Mouse (Mus musculus): Measurements from ENCODE around the gene Tectb.
A peak's percentile ranks its signal among the peaks of the same experiment; 100 is the strongest.

The Tectb gene

GRCm38 (mm10) chr19:55180433-55180832 is at the start of gene Tectb:
Gene Tectb (plus strand): TSS chr19:55180733.
- no peak for TF ChIP-seq GATA4 (IDR thresholded peaks at IDR 0.05; ENCODE audit: insufficient replicate concordance, low read length)

- TF ChIP-seq GATA4 (IDR thresholded peaks at IDR 0.05; ENCODE audit: insufficient replicate concordance, low read length), result peak; percentile 83
Observed at GRCm38 (mm10) chr19:55131747-55132146, 48.8 kb upstream of the Tectb start.

GRCm38 (mm10) chr19:55132476-55132875 is 48.1 kb upstream of the Tectb start:
- TF ChIP-seq GATA4 (IDR thresholded peaks at IDR 0.05; ENCODE audit: insufficient replicate concordance, low read length), result no peak

- no peak for TF ChIP-seq GATA4 (IDR thresholded peaks at IDR 0.05; ENCODE audit: insufficient replicate concordance, low read length)
Observed at GRCm38 (mm10) chr19:55134521-55134920, 46.0 kb upstream of the Tectb start.

- TF ChIP-seq GATA4 (IDR thresholded peaks at IDR 0.05; ENCODE audit: insufficient replicate concordance, low read length), result no peak
Observed at GRCm38 (mm10) chr19:55135918-55136317, 44.6 kb upstream of the Tectb start.

GRCm38 (mm10) chr19:55136693-55137427 is 43.7 kb upstream of the Tectb start:
- no peak for TF ChIP-seq GATA4 (IDR thresholded peaks at IDR 0.05; ENCODE audit: insufficient replicate concordance, low read length)

GRCm38 (mm10) chr19:55137884-55138283 is 42.6 kb upstream of the Tectb start:
- TF ChIP-seq GATA4 (IDR thresholded peaks at IDR 0.05; ENCODE audit: insufficient replicate concordance, low read length), result no peak

- no peak for TF ChIP-seq GATA4 (IDR thresholded peaks at IDR 0.05; ENCODE audit: insufficient replicate concordance, low read length)
Observed at GRCm38 (mm10) chr19:55138506-55138905, 42.0 kb upstream of the Tectb start.

GRCm38 (mm10) chr19:55139301-55139700 is 41.2 kb upstream of the Tectb start:
- 0 out of 2 replicates have a peak, but pooled peaks have one; percentile 24 for TF ChIP-seq GATA4 (IDR thresholded peaks at IDR 0.05; ENCODE audit: insufficient replicate concordance, low read length)

- TF ChIP-seq GATA4 (IDR thresholded peaks at IDR 0.05; ENCODE audit: insufficient replicate concordance, low read length), result no peak
Observed at GRCm38 (mm10) chr19:55143391-55144300, 36.9 kb upstream of the Tectb start.

- TF ChIP-seq GATA4 (IDR thresholded peaks at IDR 0.05; ENCODE audit: insufficient replicate concordance, low read length), result no peak
Observed at GRCm38 (mm10) chr19:55144691-55145090, 35.8 kb upstream of the Tectb start.

- TF ChIP-seq GATA4 (IDR thresholded peaks at IDR 0.05; ENCODE audit: insufficient replicate concordance, low read length), result no peak
Observed at GRCm38 (mm10) chr19:55145136-55145535, 35.4 kb upstream of the Tectb start.

GRCm38 (mm10) chr19:55147568-55147967 is 33.0 kb upstream of the Tectb start:
- TF ChIP-seq GATA4 (IDR thresholded peaks at IDR 0.05; ENCODE audit: insufficient replicate concordance, low read length), result no peak

GRCm38 (mm10) chr19:55148109-55148508 is 32.4 kb upstream of the Tectb start:
- TF ChIP-seq GATA4 (IDR thresholded peaks at IDR 0.05; ENCODE audit: insufficient replicate concordance, low read length), result peak; percentile 97

- no peak for TF ChIP-seq GATA4 (IDR thresholded peaks at IDR 0.05; ENCODE audit: insufficient replicate concordance, low read length)
Observed at GRCm38 (mm10) chr19:55149646-55150045, 30.9 kb upstream of the Tectb start.

- no peak for TF ChIP-seq GATA4 (IDR thresholded peaks at IDR 0.05; ENCODE audit: insufficient replicate concordance, low read length)
Observed at GRCm38 (mm10) chr19:55152983-55153382, 27.6 kb upstream of the Tectb start.
